Mouse (Mus musculus) lung, postnatal 0 days (tissue): ENCODE measurements around the gene Acot9. TPM values are rescaled to one million over a fixed set of nuclear protein-coding genes. Genes with fewer than 3 reads are reported as not detected.

Experiments
- ATAC-seq: fragments of 200-750 bp; cut with Nextera tagmentation; 2 replicates; pipeline ENCODE4 v1.8.0; 2017; ENCODE audit warnings: moderate library complexity
- DNase-seq: peaks from one replicate; pipeline ENCODE4 v3.0.0-alpha.2; 2016; ENCODE audit warnings: low spot score
- H3K27ac ChIP-seq: fragments of 300-500 bp; sonication (generic); 2 replicates; pipeline ENCODE4 v1.5.1; 2014; ENCODE audit warnings: antibody characterized with exemption, mild to moderate bottlenecking, low read length, mixed read lengths
- H3K27me3 ChIP-seq: fragments of 300-500 bp; sonication (generic); replicated peaks from 2 replicates; pipeline ENCODE4 v1.6.1; 2014; ENCODE audit warnings: low read length, mixed read lengths; ENCODE audit not compliant: insufficient read depth
- H3K36me3 ChIP-seq: fragments of 300-500 bp; sonication (generic); 2 replicates; pipeline ENCODE4 v1.6.1; 2014; ENCODE audit warnings: low read length, mixed read lengths; ENCODE audit not compliant: insufficient read depth
- H3K4me1 ChIP-seq: fragments of 300-500 bp; sonication (generic); 2 replicates; pipeline ENCODE4 v1.6.1; 2014; ENCODE audit warnings: antibody characterized with exemption, low read depth, low read length, mixed read lengths; ENCODE audit not compliant: insufficient read depth
- H3K4me2 ChIP-seq: fragments of 300-500 bp; sonication (generic); replicated peaks from 2 replicates; pipeline ENCODE4 v1.6.1; 2014; ENCODE audit warnings: low read depth, mild to moderate bottlenecking, low read length, moderate library complexity, mixed read lengths
- H3K4me3 ChIP-seq: fragments of 300-500 bp; sonication (generic); 2 replicates; pipeline ENCODE4 v1.5.1; 2014; ENCODE audit warnings: low read depth, low read length
- H3K9ac ChIP-seq: fragments of 300-500 bp; sonication (generic); replicated peaks from 2 replicates; pipeline ENCODE4 v1.6.1; 2014; ENCODE audit warnings: low read depth, mild to moderate bottlenecking
- H3K9me3 ChIP-seq: fragments of 300-500 bp; sonication (generic); 2 replicates; pipeline ENCODE4 v1.6.1; 2016; ENCODE audit warnings: low read length, mixed read lengths
- CTCF ChIP-seq: IDR thresholded peaks from 2 replicates; pipeline ENCODE4 v1.5.1; 2016; ENCODE audit warnings: antibody characterized with exemption, mild to moderate bottlenecking
- EP300 ChIP-seq: IDR thresholded peaks from 2 replicates; pipeline ENCODE4 v1.6.1; 2016; ENCODE audit warnings: antibody characterized with exemption, mild to moderate bottlenecking, control low read depth
- WGBS: fragments of 180-500 bp; shearing (Covaris S2); extraction: QIAGEN DNeasy Blood & Tissue Kit; methylation state at CpG from one replicate; pipeline ENCODE4 v1.1.7; 2014; 5-methylcytosine and 5-hydroxymethylcytosine counted together
- polyA plus RNA-seq: library from polyadenylated mRNA; unstranded; fragments of >200 nt; fragmentation: Nextera tagmentation; extraction: Ambion mirVana; gene quantifications from 2 replicates; pipeline ENCODE4 v1.2.1, GENCODE M21; 2015

Acot9 gene
- polyA plus RNA-seq, 1 experiment from 2014 or later, result 73.3 TPM

- TF ChIP-seq EP300, result no peak
- no peak for TF ChIP-seq CTCF
- Histone ChIP-seq H3K4me2 (no peak overlapping the region), H3K4me1 (no peaks in the 10 kb centered on the region), H3K9ac (no peak overlapping the region), H3K4me3 (no peak overlapping the region), H3K9me3 (no peaks in the 10 kb centered on the region), H3K27ac (no peak overlapping the region), H3K36me3 (no peaks in the 10 kb centered on the region), H3K27me3 (no peaks in the 10 kb centered on the region)
- DNase-seq (no peak), ATAC-seq (no peak)
Observed at GRCm38 (mm10) chrX:155256856-155257255, 5.4 kb upstream of the Acot9 start.

- peak overlapping the region; percentile 34; the same call in 1 of the 2 replicates for H3K4me2 ChIP-seq
- no peaks in the 10 kb centered on the region for H3K36me3 ChIP-seq
- DNase-seq (no peak), ATAC-seq (no peak)
- WGBS, result 11% methylated on average over 1 of the region's 1 CpGs
- no peaks in the 10 kb centered on the region for H3K27me3 ChIP-seq
- H3K4me1 ChIP-seq, result no peaks in the 10 kb centered on the region
- peak overlapping the region; percentile 77 for H3K9ac ChIP-seq
- H3K4me3 ChIP-seq, result peak overlapping the region; percentile 58
- TF ChIP-seq CTCF, result no peak
- peak; percentile 81; the same call in 1 of the 2 replicates for TF ChIP-seq EP300
- H3K27ac ChIP-seq, result peak overlapping the region; percentile 97
- no peaks in the 10 kb centered on the region for H3K9me3 ChIP-seq
Observed at GRCm38 (mm10) chrX:155262915-155263252, 641 bp downstream of the Acot9 start.

GRCm38 (mm10) chrX:155278483-155278882 is 16.2 kb downstream of the Acot9 start:
- DNase-seq (no peak), ATAC-seq (no peak)
- Histone ChIP-seq H3K36me3 (no peaks in the 10 kb centered on the region), H3K4me1 (no peaks in the 10 kb centered on the region), H3K9me3 (no peaks in the 10 kb centered on the region), H3K9ac (no peak overlapping the region), H3K4me2 (no peak overlapping the region), H3K27me3 (no peaks in the 10 kb centered on the region), H3K4me3 (no peak overlapping the region), H3K27ac (no peak overlapping the region)
- TF ChIP-seq EP300, result no peak
- 64% methylated on average over 4 of the region's 4 CpGs for WGBS

GRCm38 (mm10) chrX:155280427-155281044 is 18.3 kb downstream of the Acot9 start:
- Histone ChIP-seq H3K9ac (no peak overlapping the region), H3K4me2 (no peak overlapping the region), H3K4me3 (no peak overlapping the region), H3K36me3 (no peaks in the 10 kb centered on the region), H3K4me1 (no peaks in the 10 kb centered on the region), H3K27me3 (no peaks in the 10 kb centered on the region), H3K27ac (no peak overlapping the region), H3K9me3 (no peaks in the 10 kb centered on the region)
- peak; percentile 18 for DNase-seq
- no peak for TF ChIP-seq CTCF
- TF ChIP-seq EP300, result no peak
- 10% methylated on average over 1 of the region's 1 CpGs for WGBS
- no peak for ATAC-seq

- no peaks in the 10 kb centered on the region for H3K4me1 ChIP-seq
- no peak overlapping the region for H3K27ac ChIP-seq
- ATAC-seq (no peak), DNase-seq (no peak)
- no peaks in the 10 kb centered on the region for H3K27me3 ChIP-seq
- H3K4me3 ChIP-seq, result no peak overlapping the region
- TF ChIP-seq CTCF (peak; percentile 42), EP300 (no peak)
- no peaks in the 10 kb centered on the region for H3K36me3 ChIP-seq
- H3K4me2 ChIP-seq, result no peak overlapping the region
- WGBS, result 100% methylated on average over 2 of the region's 2 CpGs
- no peaks in the 10 kb centered on the region for H3K9me3 ChIP-seq
- H3K9ac ChIP-seq, result no peak overlapping the region
Observed at GRCm38 (mm10) chrX:155306390-155306789, 44.1 kb downstream of the Acot9 start.

- H3K36me3 ChIP-seq, result no peaks in the 10 kb centered on the region
- ATAC-seq (no peak), DNase-seq (peak; percentile 58)
- no peak overlapping the region for H3K27ac ChIP-seq
- TF ChIP-seq CTCF (peak; percentile 74), EP300 (no peak)
- no peaks in the 10 kb centered on the region for H3K9me3 ChIP-seq
- H3K4me1 ChIP-seq, result no peaks in the 10 kb centered on the region
- H3K4me2 ChIP-seq, result no peak overlapping the region
- 37% methylated on average over 4 of the region's 4 CpGs for WGBS
- H3K27me3 ChIP-seq, result no peaks in the 10 kb centered on the region
- H3K4me3 ChIP-seq, result no peak overlapping the region
- no peak overlapping the region for H3K9ac ChIP-seq
Observed at GRCm38 (mm10) chrX:155318005-155318404, 55.8 kb downstream of the Acot9 start.

- ATAC-seq (no peak), DNase-seq (no peak)
- WGBS, result 19% methylated on average over 7 of the region's 7 CpGs
Observed at GRCm38 (mm10) chrX:155337567-155337904, 75.3 kb downstream of the Acot9 start.

More at GRCm38 (mm10) chrX:155337567-155337904, 75.3 kb downstream of the Acot9 start:
- Histone ChIP-seq H3K4me3 (peak overlapping the region; percentile 49), H3K9me3 (no peaks in the 10 kb centered on the region), H3K4me2 (peak overlapping the region; percentile 53), H3K27ac (peak overlapping the region; percentile 75), H3K27me3 (no peaks in the 10 kb centered on the region), H3K9ac (peak overlapping the region; percentile 39), H3K36me3 (no peaks in the 10 kb centered on the region), H3K4me1 (no peaks in the 10 kb centered on the region)
- TF ChIP-seq EP300, result no peak
